Mouse (Mus musculus): ENCODE results near the gene Papln. TPM values are rescaled to one million over a fixed set of nuclear protein-coding genes. Genes with fewer than 3 reads are reported as not detected.

Gene Papln
- total and polyA plus RNA-seq, 3 experiments: 0.04 to 0.07 TPM; not detected in 1

- no peak for DNase-seq (ENCODE audit: low read depth, low spot score)
- Histone ChIP-seq H3K9ac (ENCODE audit: control insufficient read depth, low read depth, low read length, poor library complexity, severe bottlenecking) (no peak overlapping the region), H3K9me3 (replicated peaks; ENCODE audit: insufficient read depth, low read length) (no peaks in the 10 kb centered on the region)
These were observed 21.7 kb upstream of the Papln start for GRCm38 (mm10) chr12:83741722-83742121.

GRCm38 (mm10) chr12:83742834-83743233 is 20.6 kb upstream of the Papln start:
- Histone ChIP-seq H3K4me3 (ENCODE audit: control insufficient read depth in 1 of 2, insufficient read depth in 1 of 2, low read depth in 2 of 2, low read length in 2 of 2) (no peak overlapping the region), H3K36me3 (ENCODE audit: control insufficient read depth in 1 of 2, insufficient read depth in 2 of 2, low read length in 2 of 2) (no peaks in the 10 kb centered on the region), H3K27ac (ENCODE audit: control insufficient read depth, low read depth, low read length) (no peak overlapping the region), H3K27me3 (ENCODE audit: control insufficient read depth in 1 of 2, insufficient read depth in 2 of 2, low read length in 2 of 2) (no peaks in the 10 kb centered on the region; a peak in 1 of 4 replicates), H3K9me3 (replicated peaks; ENCODE audit: insufficient read depth, low read length) (no peaks in the 10 kb centered on the region), H3K9ac (ENCODE audit: control insufficient read depth, low read depth, low read length, poor library complexity, severe bottlenecking) (no peak overlapping the region), H3K79me2 (ENCODE audit: control insufficient read depth, insufficient read depth, low read length, poor library complexity) (no peaks in the 10 kb centered on the region), H3K4me1 (ENCODE audit: control insufficient read depth in 1 of 2, insufficient read depth in 2 of 2, low read length in 2 of 2) (no peaks in the 10 kb centered on the region)
- TF ChIP-seq KAT2A (conservative IDR thresholded peaks at IDR 0.05; ENCODE audit: low read depth, low read length) (no peak), TBP (IDR thresholded peaks at IDR 0.05; ENCODE audit: low read depth, low read length) (no peak), USF1 (IDR thresholded peaks at IDR 0.05; ENCODE audit: low read depth, low read length) (no peak)
- no peak for DNase-seq (ENCODE audit: low read depth, low spot score)

More at GRCm38 (mm10) chr12:83741722-83742121, 21.7 kb upstream of the Papln start:
- Histone ChIP-seq H3K79me2 (ENCODE audit: control insufficient read depth, insufficient read depth, low read length, poor library complexity) (no peaks in the 10 kb centered on the region), H3K4me3 (ENCODE audit: control insufficient read depth in 1 of 2, insufficient read depth in 1 of 2, low read depth in 2 of 2, low read length in 2 of 2) (no peak overlapping the region), H3K36me3 (ENCODE audit: control insufficient read depth in 1 of 2, insufficient read depth in 2 of 2, low read length in 2 of 2) (no peaks in the 10 kb centered on the region), H3K27me3 (ENCODE audit: control insufficient read depth in 1 of 2, insufficient read depth in 2 of 2, low read length in 2 of 2) (no peaks in the 10 kb centered on the region), H3K27ac (ENCODE audit: control insufficient read depth, low read depth, low read length) (no peak overlapping the region), H3K4me1 (ENCODE audit: control insufficient read depth in 1 of 2, insufficient read depth in 2 of 2, low read length in 2 of 2) (no peaks in the 10 kb centered on the region)
- no peak for TF ChIP-seq MEF2A (IDR thresholded peaks at IDR 0.05; ENCODE audit: extremely low read depth, insufficient replicate concordance, low read depth, low read length, poor library complexity, severe bottlenecking)
- no peak for TF ChIP-seq RAD21 (IDR thresholded peaks at IDR 0.05; ENCODE audit: low read depth, low read length)
- TF ChIP-seq MAX (IDR thresholded peaks at IDR 0.05; ENCODE audit: low read length): no peak
- TF ChIP-seq GABPA (IDR thresholded peaks at IDR 0.05; ENCODE audit: low read depth, low read length): no peak
- TF ChIP-seq KAT2A (conservative IDR thresholded peaks at IDR 0.05; ENCODE audit: low read depth, low read length): no peak
- TF ChIP-seq JUND (IDR thresholded peaks at IDR 0.05; ENCODE audit: low read depth, low read length): no peak
- TF ChIP-seq TBP (IDR thresholded peaks at IDR 0.05; ENCODE audit: low read depth, low read length): no peak
- TF ChIP-seq HCFC1 (IDR thresholded peaks at IDR 0.05; ENCODE audit: low read depth, low read length): no peak
- TF ChIP-seq MXI1 (IDR thresholded peaks at IDR 0.05; ENCODE audit: low read depth, low read length): no peak
- TF ChIP-seq ZMIZ1 (IDR thresholded peaks at IDR 0.05; ENCODE audit: low read depth, low read length): no peak
- no peak for TF ChIP-seq TAL1 (IDR thresholded peaks at IDR 0.05; ENCODE audit: low read length)
- no peak for TF ChIP-seq USF2 (IDR thresholded peaks at IDR 0.05; ENCODE audit: borderline replicate concordance in 1 of 2, insufficient read depth in 1 of 2, low read depth in 1 of 2, low read length in 2 of 2)
- TF ChIP-seq ZNF384 (IDR thresholded peaks at IDR 0.05; ENCODE audit: low read depth, low read length): no peak

- Histone ChIP-seq H3K9me3 (replicated peaks; ENCODE audit: insufficient read depth, low read length) (no peaks in the 10 kb centered on the region), H3K9ac (ENCODE audit: control insufficient read depth, low read depth, low read length, poor library complexity, severe bottlenecking) (no peak overlapping the region), H3K79me2 (ENCODE audit: control insufficient read depth, insufficient read depth, low read length, poor library complexity) (no peaks in the 10 kb centered on the region), H3K36me3 (ENCODE audit: control insufficient read depth in 1 of 2, insufficient read depth in 2 of 2, low read length in 2 of 2) (no peaks in the 10 kb centered on the region), H3K27ac (ENCODE audit: control insufficient read depth, low read depth, low read length) (no peak overlapping the region), H3K4me1 (ENCODE audit: control insufficient read depth in 1 of 2, insufficient read depth in 2 of 2, low read length in 2 of 2) (no peaks in the 10 kb centered on the region), H3K27me3 (ENCODE audit: control insufficient read depth in 1 of 2, insufficient read depth in 2 of 2, low read length in 2 of 2) (no peaks in the 10 kb centered on the region; a peak in 1 of 4 replicates), H3K4me3 (ENCODE audit: control insufficient read depth in 1 of 2, insufficient read depth in 1 of 2, low read depth in 2 of 2, low read length in 2 of 2) (no peak overlapping the region)
- no peak for TF ChIP-seq RAD21 (IDR thresholded peaks at IDR 0.05; ENCODE audit: low read depth, low read length)
- no peak for TF ChIP-seq MXI1 (IDR thresholded peaks at IDR 0.05; ENCODE audit: low read depth, low read length)
- TF ChIP-seq NELFE (IDR thresholded peaks at IDR 0.05; ENCODE audit: low read depth, low read length): no peak
- no peak for TF ChIP-seq ZKSCAN1 (IDR thresholded peaks at IDR 0.05; ENCODE audit: low read depth, low read length)
- no peak for TF ChIP-seq MAX (IDR thresholded peaks at IDR 0.05; ENCODE audit: low read length)
- no peak for TF ChIP-seq GATA1 (IDR thresholded peaks at IDR 0.05; ENCODE audit: low read depth, low read length)
- no peak for TF ChIP-seq HCFC1 (IDR thresholded peaks at IDR 0.05; ENCODE audit: low read depth, low read length)
- no peak for TF ChIP-seq POLR2AphosphoS5 (IDR thresholded peaks at IDR 0.05; ENCODE audit: borderline replicate concordance, low read depth, low read length)
- no peak for TF ChIP-seq ZNF384 (IDR thresholded peaks at IDR 0.05; ENCODE audit: low read depth, low read length)
- no peak for TF ChIP-seq MYB (IDR thresholded peaks at IDR 0.05; ENCODE audit: low read depth, low read length)
- no peak for TF ChIP-seq TCF12 (IDR thresholded peaks at IDR 0.05; ENCODE audit: low read depth, low read length)
- no peak for TF ChIP-seq KAT2A (conservative IDR thresholded peaks at IDR 0.05; ENCODE audit: low read depth, low read length)
- no peak for TF ChIP-seq RCOR1 (IDR thresholded peaks at IDR 0.05; ENCODE audit: low read depth, low read length)
- no peak for TF ChIP-seq SIN3A (IDR thresholded peaks at IDR 0.05; ENCODE audit: low read length)
- no peak for TF ChIP-seq CHD2 (IDR thresholded peaks at IDR 0.05; ENCODE audit: low read length)
- TF ChIP-seq USF1 (IDR thresholded peaks at IDR 0.05; ENCODE audit: low read depth, low read length): no peak
- TF ChIP-seq POLR2AphosphoS2 (IDR thresholded peaks at IDR 0.05; ENCODE audit: low read length): no peak
- no peak for DNase-seq (ENCODE audit: low read depth, low spot score)
These were observed 19.7 kb upstream of the Papln start for GRCm38 (mm10) chr12:83743712-83744111.

Measured in MEL (cell line).